Mouse (Mus musculus) kidney, adult 11 months (tissue): ENCODE data around the gene Adgrg2.

ENCODE experiments used
- DNase-seq: peaks from one replicate; pipeline ENCODE4 v3.0.0; 2022

Adgrg2 gene

GRCm38 (mm10) chrX:160502048-160503041 is 111.9 kb downstream of the Adgrg2 start, which contains the start of gene Phka2:
TSS of gene Phka2 (plus strand) at chrX:160502166.
- DNase-seq: peak; percentile 86

- no peak for DNase-seq
Measured at GRCm38 (mm10) chrX:160509046-160509445, 118.6 kb downstream of the Adgrg2 start.

- DNase-seq: no peak
Measured at GRCm38 (mm10) chrX:160510197-160510596, 119.7 kb downstream of the Adgrg2 start.

GRCm38 (mm10) chrX:160516027-160516426 is 125.5 kb downstream of the Adgrg2 start:
- no peak for DNase-seq

- DNase-seq: no peak
Measured at GRCm38 (mm10) chrX:160542772-160543171, 152.3 kb downstream of the Adgrg2 start.
